Mouse (Mus musculus) C2C12 (cell line): ENCODE measurements around the gene Lrp1.

ENCODE experiments used
- CTCF ChIP-seq: IDR thresholded peaks from one replicate; pipeline ENCODE4 v1.5.1; 2011; ENCODE audit not compliant: control insufficient read depth, insufficient read depth, insufficient read length
- MYOG ChIP-seq: IDR thresholded peaks from one replicate; pipeline ENCODE4 v1.6.1; 2011; ENCODE audit not compliant: control insufficient read depth, insufficient read length; ENCODE audit errors: extremely low read depth

DNA sequence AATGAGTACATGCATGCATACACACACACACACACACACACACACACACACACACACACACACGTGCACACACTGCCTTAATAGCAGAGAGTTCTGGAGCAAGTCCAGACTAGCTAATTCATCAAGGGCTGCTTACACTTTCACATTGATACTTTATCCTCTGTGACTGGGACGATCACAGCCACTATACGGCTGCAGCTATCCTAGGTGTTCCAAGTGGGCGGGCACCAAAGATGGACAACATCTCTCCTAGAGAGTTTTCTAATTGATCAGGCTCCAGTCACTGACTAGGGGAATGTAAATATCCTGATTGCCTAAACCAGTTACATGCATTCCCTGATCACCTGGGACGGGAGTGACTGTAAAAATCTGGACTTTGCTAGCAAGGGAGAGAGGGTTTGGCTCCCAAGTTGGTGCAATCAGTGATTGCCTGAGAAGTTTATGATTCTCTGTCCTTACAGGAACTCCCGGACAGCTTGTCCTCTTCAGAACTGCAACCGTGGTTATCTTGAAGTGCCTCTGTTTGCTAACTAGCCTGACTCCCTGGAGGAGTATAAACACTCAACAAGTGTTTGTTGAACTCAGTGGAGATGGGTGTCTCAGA lies 11.8 kb upstream of the Lrp1 start:
- TF ChIP-seq MYOG (no peak), CTCF (no peak)
